Mouse (Mus musculus) embryo, embryonic 11 days (tissue): Measurements from ENCODE around the gene Cep78.
A peak's percentile ranks its signal among the peaks of the same experiment; 100 is the strongest.

Experiments
- DNase-seq: peaks from one replicate; pipeline ENCODE4 v3.0.0-alpha.2; 2015

Gene Cep78

GRCm38 (mm10) chr19:15965082-15965481, 19.7 kb downstream of the Cep78 start:
- peak; percentile 77 for DNase-seq

- no peak for DNase-seq
Measured at GRCm38 (mm10) chr19:15964533-15964932, 20.3 kb downstream of the Cep78 start.

GRCm38 (mm10) chr19:15963011-15963695, 21.6 kb downstream of the Cep78 start:
- DNase-seq, result no peak

- DNase-seq, result no peak
Measured at GRCm38 (mm10) chr19:15962313-15962712, 22.5 kb downstream of the Cep78 start.

- DNase-seq, result no peak
Measured at GRCm38 (mm10) chr19:15950225-15950624, 34.6 kb downstream of the Cep78 start.

- no peak for DNase-seq
Measured at GRCm38 (mm10) chr19:15948867-15949266, 35.9 kb downstream of the Cep78 start.

- DNase-seq, result no peak
Measured at GRCm38 (mm10) chr19:15948426-15948825, 36.4 kb downstream of the Cep78 start.

GRCm38 (mm10) chr19:15947237-15947636, 37.6 kb downstream of the Cep78 start, which contains the start of gene Psat1:
Gene Psat1 (minus strand): TSS chr19:15947337.
- DNase-seq, result no peak

- DNase-seq, result no peak
Measured at GRCm38 (mm10) chr19:15946663-15947062, 38.1 kb downstream of the Cep78 start.

GRCm38 (mm10) chr19:15943117-15943423, 41.7 kb downstream of the Cep78 start:
- no peak for DNase-seq

GRCm38 (mm10) chr19:15942421-15943116, 42.2 kb downstream of the Cep78 start:
- no peak for DNase-seq

- DNase-seq, result no peak
Measured at GRCm38 (mm10) chr19:15941399-15941798, 43.4 kb downstream of the Cep78 start.

GRCm38 (mm10) chr19:15925719-15926045, 59.1 kb downstream of the Cep78 start:
- DNase-seq, result peak; percentile 27

- peak; percentile 95 for DNase-seq
Measured at GRCm38 (mm10) chr19:15924866-15925718, 59.7 kb downstream of the Cep78 start.

- peak; percentile 65 for DNase-seq
Measured at GRCm38 (mm10) chr19:15924181-15924865, 60.5 kb downstream of the Cep78 start.

- peak; percentile 35 for DNase-seq
Measured at GRCm38 (mm10) chr19:15923426-15923825, 61.4 kb downstream of the Cep78 start.

GRCm38 (mm10) chr19:15919336-15919735, 65.5 kb downstream of the Cep78 start:
- no peak for DNase-seq

GRCm38 (mm10) chr19:15918111-15918510, 66.7 kb downstream of the Cep78 start:
- no peak for DNase-seq

GRCm38 (mm10) chr19:15913249-15913997, 71.4 kb downstream of the Cep78 start:
- no peak for DNase-seq

GRCm38 (mm10) chr19:15911441-15911840, 73.3 kb downstream of the Cep78 start:
- DNase-seq, result no peak

GRCm38 (mm10) chr19:15910987-15911386, 73.8 kb downstream of the Cep78 start:
- no peak for DNase-seq

GRCm38 (mm10) chr19:15910488-15910887, 74.3 kb downstream of the Cep78 start:
- no peak for DNase-seq
